Mouse (Mus musculus) MEL (cell line): ENCODE measurements around the gene Cd5. TPM values are rescaled to one million over a fixed set of nuclear protein-coding genes. Genes with fewer than 3 reads are reported as not detected.

Source experiments
- DNase-seq: peaks from one replicate; pipeline ENCODE4 v3.0.0; 2011; ENCODE audit warnings: low read depth, low spot score
- H3K27ac ChIP-seq: 2 replicates; pipeline ENCODE4 v1.5.1; 2012; ENCODE audit warnings: low read depth, mild to moderate bottlenecking, control low read depth, low read length, moderate library complexity; ENCODE audit not compliant: control insufficient read depth
- H3K27me3 ChIP-seq, 2 experiments: fragments of 150-350 bp in 1 of 2; sonication (generic) in 1 of 2; 2 replicates each; pipeline ENCODE4 v1.6.1; 2012; ENCODE audit warnings: low read length in 2 of 2, mild to moderate bottlenecking in 2 of 2, improper control_type of control experiment in 1 of 2, moderate library complexity in 1 of 2; ENCODE audit not compliant: insufficient read depth in 2 of 2, control insufficient read depth in 1 of 2
- H3K36me3 ChIP-seq, 2 experiments: 2 replicates each; pipeline ENCODE4 v1.6.1; 2012 to 2014; ENCODE audit warnings: low read length in 2 of 2, improper control_type of control experiment in 1 of 2, inconsistent platforms in 1 of 2, mild to moderate bottlenecking in 1 of 2; ENCODE audit not compliant: insufficient read depth in 2 of 2, control insufficient read depth in 1 of 2
- H3K4me1 ChIP-seq, 2 experiments: fragments of 150-350 bp in 1 of 2; sonication (generic) in 1 of 2; 2 replicates each; pipeline ENCODE4 v1.6.1; 2012; ENCODE audit warnings: low read length in 2 of 2, improper control_type of control experiment in 1 of 2, mild to moderate bottlenecking in 1 of 2; ENCODE audit not compliant: insufficient read depth in 2 of 2, control insufficient read depth in 1 of 2
- H3K4me3 ChIP-seq, 2 experiments: fragments of 150-350 bp in 1 of 2; sonication (generic) in 1 of 2; 2 replicates each; pipeline ENCODE4 v1.5.1; 2012; ENCODE audit warnings: low read depth in 2 of 2, low read length in 2 of 2, mild to moderate bottlenecking in 2 of 2, moderate library complexity in 2 of 2, control low read depth in 1 of 2, improper control_type of control experiment in 1 of 2; ENCODE audit not compliant: control insufficient read depth in 1 of 2, insufficient read depth in 1 of 2
- H3K79me2 ChIP-seq: 2 replicates; pipeline ENCODE4 v1.6.1; 2012; ENCODE audit warnings: mild to moderate bottlenecking, low read length, moderate library complexity; ENCODE audit not compliant: control insufficient read depth, poor library complexity, insufficient read depth
- H3K9ac ChIP-seq: 2 replicates; pipeline ENCODE4 v1.6.1; 2012; ENCODE audit warnings: low read depth, mild to moderate bottlenecking, control low read depth, low read length, moderate library complexity; ENCODE audit not compliant: control insufficient read depth, poor library complexity, severe bottlenecking
- H3K9me3 ChIP-seq: fragments of 150-350 bp; sonication (generic); replicated peaks from 2 replicates; pipeline ENCODE4 v1.6.1; 2012; ENCODE audit warnings: mild to moderate bottlenecking, low read length, improper control_type of control experiment, moderate library complexity; ENCODE audit not compliant: insufficient read depth
- CHD1 ChIP-seq: IDR thresholded peaks from 2 replicates; pipeline ENCODE4 v1.6.1; 2012; ENCODE audit warnings: low read depth, mild to moderate bottlenecking, inconsistent platforms, low read length, improper control_type of control experiment
- CHD2 ChIP-seq: IDR thresholded peaks from 2 replicates; pipeline ENCODE4 v1.6.1; 2011; ENCODE audit warnings: low read length, improper control_type of control experiment
- CTCF ChIP-seq, 3 experiments: IDR thresholded peaks in 2 of 3; conservative IDR thresholded peaks in 1 of 3; 2 replicates each; pipeline ENCODE4 v1.5.1; 2011 to 2012; ENCODE audit warnings: low read length in 3 of 3, low read depth in 2 of 3, mild to moderate bottlenecking in 2 of 3, improper control_type of control experiment in 1 of 3, inconsistent platforms in 1 of 3, mixed read lengths in 1 of 3, moderate library complexity in 1 of 3; ENCODE audit not compliant: control insufficient read depth in 1 of 3, insufficient read depth in 1 of 3, poor library complexity in 1 of 3, severe bottlenecking in 1 of 3
- E2F4 ChIP-seq: IDR thresholded peaks from 2 replicates; pipeline ENCODE4 v1.6.1; 2011; ENCODE audit warnings: low read depth, low read length, improper control_type of control experiment, borderline replicate concordance
- ELF1 ChIP-seq: IDR thresholded peaks from 2 replicates; pipeline ENCODE4 v1.6.1; 2014; ENCODE audit warnings: low read depth, mild to moderate bottlenecking, inconsistent platforms, low read length, improper control_type of control experiment, moderate library complexity
- ETS1 ChIP-seq: IDR thresholded peaks from 2 replicates; pipeline ENCODE4 v1.6.1; 2012; ENCODE audit warnings: low read depth, mild to moderate bottlenecking, inconsistent platforms, low read length, improper control_type of control experiment, moderate library complexity
- HCFC1 ChIP-seq: IDR thresholded peaks from 2 replicates; pipeline ENCODE4 v1.6.1; 2012; ENCODE audit warnings: low read depth, mild to moderate bottlenecking, inconsistent platforms, low read length, improper control_type of control experiment, moderate library complexity
- JUND ChIP-seq: IDR thresholded peaks from 2 replicates; pipeline ENCODE4 v1.6.1; 2011; ENCODE audit warnings: low read depth, mild to moderate bottlenecking, improper control_type of control experiment, low read length
- KAT2A ChIP-seq: conservative IDR thresholded peaks from 2 replicates; pipeline ENCODE4 v1.6.1; 2012; ENCODE audit warnings: low read depth, low read length, improper control_type of control experiment, inconsistent platforms
- MAZ ChIP-seq: IDR thresholded peaks from 2 replicates; pipeline ENCODE4 v1.6.1; 2012; ENCODE audit warnings: low read depth, mild to moderate bottlenecking, inconsistent platforms, low read length, improper control_type of control experiment
- MEF2A ChIP-seq: IDR thresholded peaks from 2 replicates; pipeline ENCODE4 v1.6.1; 2014; ENCODE audit warnings: low read depth, mild to moderate bottlenecking, inconsistent platforms, low read length, improper control_type of control experiment; ENCODE audit not compliant: poor library complexity, insufficient replicate concordance, severe bottlenecking; ENCODE audit errors: extremely low read depth
- MXI1 ChIP-seq: IDR thresholded peaks from 2 replicates; pipeline ENCODE4 v1.6.1; 2011; ENCODE audit warnings: mild to moderate bottlenecking, low read depth, low read length, improper control_type of control experiment
- MYC ChIP-seq: IDR thresholded peaks from 2 replicates; pipeline ENCODE4 v1.6.1; 2011; ENCODE audit warnings: low read depth, mild to moderate bottlenecking, low read length, improper control_type of control experiment, moderate library complexity
- NRF1 ChIP-seq: IDR thresholded peaks from 2 replicates; pipeline ENCODE4 v1.6.1; 2014; ENCODE audit warnings: low read depth, mild to moderate bottlenecking, inconsistent platforms, low read length, improper control_type of control experiment, moderate library complexity; ENCODE audit not compliant: poor library complexity, insufficient read depth, severe bottlenecking
- POLR2AphosphoS2 ChIP-seq: IDR thresholded peaks from 2 replicates; pipeline ENCODE4 v1.6.1; 2011; ENCODE audit warnings: low read length, improper control_type of control experiment
- POLR2AphosphoS5 ChIP-seq: IDR thresholded peaks from 2 replicates; pipeline ENCODE4 v1.6.1; 2012; ENCODE audit warnings: low read depth, borderline replicate concordance, mild to moderate bottlenecking, inconsistent platforms, low read length, moderate library complexity, mixed read lengths
- RCOR1 ChIP-seq: IDR thresholded peaks from 2 replicates; pipeline ENCODE4 v1.6.1; 2012; ENCODE audit warnings: low read depth, mild to moderate bottlenecking, inconsistent platforms, low read length, improper control_type of control experiment
- SIN3A ChIP-seq: IDR thresholded peaks from 2 replicates; pipeline ENCODE4 v1.6.1; 2012; ENCODE audit warnings: low read length, improper control_type of control experiment, inconsistent platforms
- UBTF ChIP-seq: IDR thresholded peaks from 2 replicates; pipeline ENCODE4 v1.6.1; 2012; ENCODE audit warnings: low read depth, mild to moderate bottlenecking, inconsistent platforms, low read length, improper control_type of control experiment, moderate library complexity, borderline replicate concordance; ENCODE audit not compliant: insufficient read depth
- ZMIZ1 ChIP-seq: IDR thresholded peaks from 2 replicates; pipeline ENCODE4 v1.6.1; 2012; ENCODE audit warnings: low read depth, mild to moderate bottlenecking, inconsistent platforms, low read length, improper control_type of control experiment, moderate library complexity
- polyA plus RNA-seq, 2 experiments: library from polyadenylated mRNA; stranded (reverse) in 1 of 2; unstranded in 1 of 2; fragments of >175 nt in 1 of 2; fragments of >200 nt in 1 of 2; gene quantifications; 2 replicates each; pipeline versions ENCODE4 v1.2.1 to v1.2.4; 2012; ENCODE audit warnings: low replicate concordance in 2 of 2, low read depth in 1 of 2; ENCODE audit not compliant: insufficient read length in 2 of 2, insufficient read depth in 1 of 2, missing spikeins in 1 of 2
- total RNA-seq: library from RNA; depleted of rRNA; stranded (reverse); fragments of 300-350 nt; gene quantifications from 2 replicates; pipeline ENCODE4 v1.2.3, GENCODE M21; 2012

The Cd5 gene
- total and polyA plus RNA-seq, 3 experiments, result not detected

GRCm38 (mm10) chr19:10708900-10709299 lies 29.9 kb downstream of the Cd5 start:
- no peaks in the 10 kb centered on the region for H3K27me3 ChIP-seq
- H3K9me3 ChIP-seq, result no peaks in the 10 kb centered on the region
- H3K36me3 ChIP-seq, result peaks cover 0 to 3% of the 10 kb centered on the region in 2 experiments; a peak in 2 of 4 replicates
- H3K9ac ChIP-seq, result no peak overlapping the region
- DNase-seq, result no peak
- no peak for TF ChIP-seq SIN3A
- no peak for TF ChIP-seq ETS1
- TF ChIP-seq CHD1, result no peak
- no peak for TF ChIP-seq ZMIZ1
- TF ChIP-seq MAZ, result no peak
- TF ChIP-seq CTCF (IDR thresholded peaks at IDR 0.05 in 2 of 3, conservative IDR thresholded peaks at IDR 0.05 in 1 of 3; ENCODE audit: control insufficient read depth in 1 of 3, insufficient read depth in 1 of 3, low read depth in 2 of 3, low read length in 3 of 3, poor library complexity in 1 of 3, severe bottlenecking in 1 of 3), result no peak
- TF ChIP-seq NRF1, result no peak
- no peak for TF ChIP-seq RCOR1
- no peak for TF ChIP-seq POLR2AphosphoS2
- no peak for TF ChIP-seq JUND
- TF ChIP-seq, all 39 proteins: peak for 0
- H3K4me3 ChIP-seq, result no peak overlapping the region
- 0 out of 4 replicates have a peak, but pooled peaks cover 0 to 4% of the 10 kb centered on the region in 2 experiments for H3K4me1 ChIP-seq
- H3K27ac ChIP-seq, result no peak overlapping the region
- no peaks in the 10 kb centered on the region for H3K79me2 ChIP-seq

GRCm38 (mm10) chr19:10707881-10708280 lies 30.9 kb downstream of the Cd5 start:
- H3K9me3 ChIP-seq, result no peaks in the 10 kb centered on the region
- 0 out of 4 replicates have a peak, but pooled peaks cover 0 to 4% of the 10 kb centered on the region in 2 experiments for H3K4me1 ChIP-seq
- H3K79me2 ChIP-seq, result no peaks in the 10 kb centered on the region; the same call in 1 of the 2 replicates
- H3K27me3 ChIP-seq, result no peaks in the 10 kb centered on the region
- H3K36me3 ChIP-seq, result peaks cover 0 to 3% of the 10 kb centered on the region in 2 experiments; a peak in 2 of 4 replicates
- H3K27ac ChIP-seq, result no peak overlapping the region
- DNase-seq, result no peak
- H3K9ac ChIP-seq, result no peak overlapping the region
- TF ChIP-seq CTCF (IDR thresholded peaks at IDR 0.05 in 2 of 3, conservative IDR thresholded peaks at IDR 0.05 in 1 of 3; ENCODE audit: control insufficient read depth in 1 of 3, insufficient read depth in 1 of 3, low read depth in 2 of 3, low read length in 3 of 3, poor library complexity in 1 of 3, severe bottlenecking in 1 of 3), result no peak
- TF ChIP-seq HCFC1, result no peak
- TF ChIP-seq ELF1, result no peak
- no peak for TF ChIP-seq CHD2
- no peak for TF ChIP-seq UBTF
- no peak for TF ChIP-seq MEF2A
- TF ChIP-seq POLR2AphosphoS5, result no peak
- no peak for TF ChIP-seq MYC
- TF ChIP-seq MXI1, result no peak
- TF ChIP-seq KAT2A, result no peak
- TF ChIP-seq E2F4, result no peak
- no peak overlapping the region for H3K4me3 ChIP-seq
